Mouse (Mus musculus): ENCODE data around the gene Krt34.

The Krt34 gene

GRCm38 (mm10) chr11:100041454-100041853 is at the start of gene Krt34:
TSS of gene Krt34 (minus strand) at chr11:100041554.
- no peak for DNase-seq (ENCODE audit: low read depth, low spot score)

DNA sequence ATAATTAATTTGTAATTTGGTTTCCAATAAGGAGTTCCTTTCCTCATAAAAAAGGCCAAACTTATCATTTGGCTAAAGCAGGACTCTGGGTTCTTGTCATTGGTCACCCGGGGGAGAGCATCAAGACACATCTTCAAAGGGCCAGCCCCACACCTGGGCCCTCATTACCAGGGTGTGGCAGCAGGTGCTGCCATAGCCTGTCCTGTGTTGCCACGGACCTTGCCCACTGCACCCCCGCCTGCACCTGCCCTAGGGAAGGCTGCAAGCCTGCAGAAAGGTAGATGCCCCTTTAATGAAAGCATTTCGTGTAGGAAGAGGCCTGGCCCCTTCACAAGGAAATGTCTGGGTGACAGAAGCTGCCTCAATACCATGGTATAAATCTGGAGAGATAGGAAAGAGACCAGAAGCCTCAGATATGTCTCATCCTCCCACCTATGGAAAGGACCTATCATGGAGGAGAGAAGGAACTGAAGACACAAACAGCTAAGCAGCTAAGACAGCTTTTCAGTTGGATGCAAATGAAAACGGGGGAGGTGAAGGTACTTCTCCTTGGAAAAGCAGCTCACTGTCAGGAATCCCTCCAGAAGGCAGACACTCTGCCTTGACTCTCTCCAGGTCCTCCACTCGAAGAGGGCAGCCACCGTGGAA is 47.1 kb upstream of the Krt34 start:
- DNase-seq (ENCODE audit: low read depth, low spot score): no peak

GRCm38 (mm10) chr11:100087861-100088260 is 46.5 kb upstream of the Krt34 start, which contains the start of gene Krt32:
TSS of gene Krt32 (minus strand) at chr11:100088226.
- no peak for DNase-seq (ENCODE audit: low read depth, low spot score)

- DNase-seq (ENCODE audit: low read depth, low spot score): no peak
Observed at GRCm38 (mm10) chr11:100073873-100074272, 32.5 kb upstream of the Krt34 start.

GRCm38 (mm10) chr11:100067293-100068036 is 26.1 kb upstream of the Krt34 start:
- DNase-seq (ENCODE audit: low read depth, low spot score): no peak

DNA sequence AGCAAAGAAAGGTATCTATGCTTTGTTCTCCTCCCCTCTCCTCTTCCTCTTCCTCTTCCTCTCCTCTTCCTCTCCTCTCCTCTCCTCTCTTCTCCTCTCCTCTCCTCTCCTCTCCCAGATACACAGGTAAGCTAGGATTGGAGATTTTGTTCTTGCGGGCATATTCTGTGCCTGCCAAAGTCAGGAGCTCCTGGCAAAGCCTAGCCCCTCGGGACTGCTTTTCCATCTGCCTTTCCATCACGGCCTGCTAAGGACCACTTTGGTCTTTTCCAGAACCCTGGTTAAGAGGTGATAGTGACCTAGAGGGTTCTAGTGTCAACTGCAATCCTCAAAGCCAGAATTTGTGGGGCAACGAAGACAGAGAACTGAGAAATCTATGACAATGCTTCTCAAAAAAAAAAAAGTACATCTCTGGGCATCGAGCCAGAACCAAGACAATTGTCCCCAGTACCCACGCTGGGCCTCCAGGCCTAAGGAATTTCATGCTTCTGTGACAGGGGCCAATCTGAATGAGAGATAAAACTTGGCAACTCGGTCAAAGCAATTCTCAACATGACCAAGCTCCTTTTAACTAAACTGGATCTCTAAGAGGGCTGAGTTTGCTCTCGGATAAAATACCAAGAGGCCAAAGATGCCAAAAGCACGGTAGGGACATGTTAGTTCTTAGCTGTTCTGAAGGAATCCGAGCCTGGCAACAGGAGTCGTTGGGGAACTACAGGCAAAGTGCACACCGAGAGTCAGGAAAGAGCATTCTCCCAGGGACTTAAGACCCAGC is 25.1 kb upstream of the Krt34 start:
- DNase-seq (ENCODE audit: low read depth, low spot score): no peak

DNA sequence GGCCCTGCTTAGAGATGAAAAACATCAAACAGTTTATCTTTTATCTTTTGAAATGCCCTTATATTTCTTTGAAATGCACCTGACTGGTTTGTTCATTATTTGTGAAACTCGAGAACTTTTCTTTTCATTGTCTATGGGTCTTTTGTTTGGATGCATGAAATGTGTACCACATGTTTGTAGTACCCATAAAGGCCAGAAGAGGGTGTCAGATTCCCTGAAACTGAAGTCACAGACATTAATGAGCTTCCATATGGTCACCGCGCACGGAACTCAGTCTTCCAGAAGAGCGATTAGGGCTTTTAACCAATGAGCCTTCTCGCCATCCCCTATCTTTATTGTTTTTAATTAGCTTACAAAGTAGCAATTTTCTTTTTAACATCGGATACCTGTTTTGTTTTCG is 17.5 kb upstream of the Krt34 start:
- DNase-seq (ENCODE audit: low read depth, low spot score): peak; percentile 29

DNA sequence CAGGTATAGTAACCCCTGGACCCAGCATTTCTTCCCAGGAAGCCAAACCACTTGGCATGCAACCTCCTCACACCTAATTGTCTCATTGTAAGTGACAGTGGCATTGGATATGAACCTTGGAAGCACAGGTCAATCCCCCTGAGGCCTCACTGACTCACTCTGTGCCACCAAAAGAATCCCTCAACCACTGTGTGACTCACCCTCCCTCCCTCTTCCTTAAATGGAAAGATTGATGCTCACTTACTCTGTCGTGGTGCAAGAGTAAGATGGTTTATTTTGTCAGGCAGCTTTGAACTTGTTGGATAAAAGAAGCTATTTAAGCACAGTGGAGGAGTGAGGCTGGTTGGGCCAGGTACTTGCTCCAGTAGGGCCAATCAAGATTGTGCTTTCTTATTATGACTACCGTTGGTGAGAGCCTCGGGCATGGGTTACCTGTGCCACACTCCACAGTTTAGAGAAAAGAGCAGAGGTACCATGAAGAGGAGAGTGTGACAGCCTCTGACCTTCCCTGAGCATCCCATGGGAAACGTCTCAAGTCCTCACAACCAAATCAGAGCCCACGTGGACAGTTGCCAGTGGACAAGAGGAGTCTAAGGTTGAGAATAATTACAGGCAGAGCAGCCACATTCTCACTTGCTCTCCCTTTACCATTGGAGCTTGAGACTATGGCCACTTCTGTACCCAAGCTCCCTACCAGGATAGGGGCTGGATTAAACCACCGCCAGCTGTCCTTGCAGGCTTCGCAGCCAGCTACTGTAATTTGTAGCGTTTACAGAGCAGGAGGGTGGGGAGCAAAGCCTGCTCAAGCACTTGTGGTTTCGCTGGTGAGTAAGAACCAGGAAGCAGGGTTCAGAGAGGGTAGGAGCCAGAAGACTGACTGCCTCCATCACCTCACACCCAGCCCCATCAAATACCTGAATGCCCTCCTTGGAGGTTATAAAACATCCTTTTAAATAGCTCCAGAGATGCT is 14.6 kb upstream of the Krt34 start:
- no peak for DNase-seq (ENCODE audit: low read depth, low spot score)

GRCm38 (mm10) chr11:100050451-100050850 is 9.1 kb upstream of the Krt34 start, which contains the start of gene Krt31:
TSS of gene Krt31 (minus strand) at chr11:100050551.
- no peak for DNase-seq (ENCODE audit: low read depth, low spot score)

- DNase-seq (ENCODE audit: low read depth, low spot score): no peak
Observed at GRCm38 (mm10) chr11:100047193-100047592, 5.8 kb upstream of the Krt34 start.

DNA sequence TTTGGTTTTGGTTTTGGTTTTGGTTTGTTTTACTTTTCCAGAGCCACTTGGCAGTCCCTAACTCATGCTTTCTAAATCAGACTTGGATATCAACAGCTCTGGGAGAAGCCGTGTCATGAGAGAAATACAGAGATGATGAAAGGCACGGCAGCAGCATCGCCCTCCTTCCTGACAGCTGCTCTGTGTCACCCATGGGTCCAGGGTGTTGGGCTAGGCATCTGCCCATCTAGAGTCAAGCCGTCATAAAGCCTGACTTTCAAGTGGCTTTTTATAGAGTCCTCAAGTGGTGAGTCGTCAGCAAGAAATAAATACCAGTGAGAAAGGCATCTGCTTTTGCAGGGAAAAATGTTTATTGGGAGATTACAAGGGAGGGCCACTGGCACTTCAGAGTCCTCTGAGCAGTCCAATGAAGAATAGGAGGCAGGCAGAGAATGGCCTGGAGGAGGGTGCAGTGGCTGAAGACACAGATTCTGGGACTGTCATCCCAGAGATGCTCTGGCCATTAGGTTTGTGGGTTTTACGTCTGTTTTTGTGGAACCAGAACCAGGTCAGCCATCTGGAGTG is 5.0 kb upstream of the Krt34 start:
- DNase-seq (ENCODE audit: low read depth, low spot score): no peak

GRCm38 (mm10) chr11:100029768-100030167 is 11.6 kb downstream of the Krt34 start, which contains the start of gene Krt33b:
TSS of gene Krt33b (minus strand) at chr11:100029868.
- no peak for DNase-seq (ENCODE audit: low read depth, low spot score)

DNA sequence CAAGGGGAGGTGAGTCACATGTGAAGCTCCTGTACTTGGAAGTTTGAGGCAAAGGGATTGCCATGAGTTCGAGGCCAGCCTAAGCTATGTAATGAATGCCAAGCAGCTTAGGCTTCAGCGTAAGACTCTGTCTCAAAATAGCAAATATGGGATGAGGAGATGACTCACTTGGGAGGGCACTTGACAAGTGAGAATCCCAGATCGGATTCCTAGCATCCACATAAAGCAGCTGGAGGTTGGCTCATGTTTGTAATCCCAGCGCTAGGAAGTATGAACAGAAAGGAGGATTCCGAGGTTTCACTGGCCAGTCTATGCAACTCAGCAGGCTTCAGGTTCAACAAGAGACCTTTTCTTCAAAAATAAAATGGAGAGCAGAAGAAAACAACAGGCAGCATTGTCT is 19.9 kb downstream of the Krt34 start:
- no peak for DNase-seq (ENCODE audit: low read depth, low spot score)

- no peak for DNase-seq (ENCODE audit: low read depth, low spot score)
Observed at GRCm38 (mm10) chr11:100019466-100019865, 21.9 kb downstream of the Krt34 start.

DNA sequence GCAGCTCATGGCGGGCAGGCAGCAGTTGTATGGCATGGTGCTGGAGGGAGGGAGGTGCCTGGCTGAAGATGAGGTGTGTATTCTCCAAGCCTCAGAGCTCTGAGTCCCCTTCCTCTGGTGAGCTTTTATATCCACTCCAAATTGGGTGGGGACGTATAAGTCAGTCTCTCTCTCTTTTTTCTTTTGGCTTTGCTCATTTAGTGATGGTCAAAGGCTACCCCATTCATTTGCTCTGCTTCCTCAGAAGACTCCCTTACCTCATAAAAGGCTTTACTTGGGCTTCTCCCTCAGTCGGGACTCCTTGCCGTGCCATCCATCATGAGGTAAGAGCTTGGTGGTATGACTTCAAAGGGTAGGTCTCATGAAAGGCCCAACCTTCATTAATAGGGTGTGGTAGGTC is 25.2 kb downstream of the Krt34 start, which contains the start of gene Krt33a:
TSS of gene Krt33a (minus strand) at position 101 of the 400 bp plus-strand sequence.
- no peak for DNase-seq (ENCODE audit: low read depth, low spot score)

- DNase-seq (ENCODE audit: low read depth, low spot score): no peak
Observed at GRCm38 (mm10) chr11:100013691-100014171, 27.6 kb downstream of the Krt34 start.

DNA sequence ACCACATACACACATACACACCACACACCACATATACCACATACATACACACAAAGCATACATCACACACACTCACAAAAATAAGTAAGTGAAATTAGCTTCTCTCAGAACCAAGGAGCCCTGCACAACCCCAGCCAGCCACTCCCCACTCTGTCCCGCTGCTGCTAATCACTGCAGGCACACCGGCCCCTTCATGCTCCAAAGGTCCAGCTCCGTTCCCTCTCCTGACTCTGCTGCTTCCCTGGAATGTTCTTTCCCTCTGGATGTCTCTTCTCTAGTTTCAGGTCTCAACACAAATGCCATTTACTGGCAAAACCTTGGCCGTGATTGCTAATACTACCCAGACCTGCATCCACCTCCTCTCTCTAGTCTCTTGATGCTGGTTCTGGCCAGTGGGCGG is 30.7 kb downstream of the Krt34 start:
- no peak for DNase-seq (ENCODE audit: low read depth, low spot score)

- DNase-seq (ENCODE audit: low read depth, low spot score): no peak
Observed at GRCm38 (mm10) chr11:100008336-100008735, 33.0 kb downstream of the Krt34 start.

GRCm38 (mm10) chr11:100006624-100007023 is 34.7 kb downstream of the Krt34 start:
- DNase-seq (ENCODE audit: low read depth, low spot score): no peak

DNA sequence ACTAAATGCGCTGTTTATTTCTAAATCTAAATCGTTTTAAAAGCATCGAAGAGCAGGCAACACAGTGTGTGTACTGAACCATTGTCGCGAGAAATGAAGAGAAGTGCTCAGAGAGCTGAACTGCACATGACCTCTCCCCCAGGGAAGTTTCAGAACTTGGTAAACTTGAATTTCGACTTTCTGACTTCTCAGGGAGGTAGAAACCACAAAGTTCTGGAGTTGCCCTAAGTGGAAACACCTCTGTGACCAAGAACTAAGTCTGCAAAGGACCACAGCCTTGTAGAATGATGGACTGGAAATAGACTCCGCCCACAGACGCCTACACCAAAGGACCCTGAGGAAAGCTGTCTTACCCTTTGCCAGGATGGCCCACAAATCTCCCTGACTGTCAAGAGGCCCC is 35.4 kb downstream of the Krt34 start:
- no peak for DNase-seq (ENCODE audit: low read depth, low spot score)
